8 mouse cellular contexts compared by ENCODE assay signal in genomic region chr2:155073978-155074765, GRCm38 (mm10). TPM values are rescaled to one million over a fixed set of nuclear protein-coding genes. Genes with fewer than 3 reads are reported as not detected.
DNase-seq lines count a peak whose midpoint lies in the region; ATAC-seq lines count a peak whose summit lies in the region.

Gene Ahcy, minus strand, starts transcription at chr2:155074497.

- peak within 1 kb of the TSS; percentile 90 for H3K9ac ChIP-seq in heart, embryonic 14.5 days (ENCODE audit: low read length)
- H3K9ac ChIP-seq in liver, embryonic 13.5 days: peak within 1 kb of the TSS; percentile 93
- peak within 1 kb of the TSS; percentile 91 for H3K9ac ChIP-seq in stomach, embryonic 16.5 days (ENCODE audit: low read length)

- H3K4me1 ChIP-seq in brown adipose tissue, adult 24 weeks (ENCODE audit: control insufficient read depth, insufficient read depth, insufficient read length, low read length): peaks cover 6% of the 10 kb centered on the region; the same call in 1 of the 2 replicates
- peaks cover 10 to 15% of the 10 kb centered on the region in 2 experiments; a peak in 3 of 4 replicates for H3K4me1 ChIP-seq in heart, embryonic 14.5 days (ENCODE audit: control insufficient read depth in 2 of 2, insufficient read depth in 2 of 2, low read length in 2 of 2)
- peaks cover 53% of the 10 kb centered on the region for H3K4me1 ChIP-seq in liver, embryonic 13.5 days (replicated peaks)
- H3K4me1 ChIP-seq in stomach, embryonic 16.5 days (ENCODE audit: control insufficient read depth, insufficient read depth, low read length): peaks cover 19% of the 10 kb centered on the region

- WGBS in heart, embryonic 14.5 days: under 1% methylated on average over 56 of the region's 56 CpGs
- under 1% methylated on average over 56 of the region's 56 CpGs for WGBS in liver, embryonic 13.5 days (ENCODE audit: insufficient replicate concordance)
- WGBS in stomach, embryonic 16.5 days: under 1% methylated on average over 56 of the region's 56 CpGs

- 0 out of 2 replicates have a peak within 1 kb of the TSS, but pooled peaks have one; percentile 37 for H3K27ac ChIP-seq in brown adipose tissue, adult 24 weeks (replicated peaks; ENCODE audit: low read depth, low read length)
- peak within 1 kb of the TSS; percentile 59 to 64 for H3K27ac ChIP-seq in heart, embryonic 14.5 days (replicated peaks in 1 of 2; ENCODE audit: control insufficient read depth in 1 of 2, insufficient read depth in 1 of 2, low read depth in 2 of 2, low read length in 2 of 2)
- H3K27ac ChIP-seq in liver, embryonic 13.5 days: peak within 1 kb of the TSS; percentile 87
- H3K27ac ChIP-seq in stomach, embryonic 16.5 days (ENCODE audit: low read length): peak within 1 kb of the TSS; percentile 73

- H3K4me3 ChIP-seq in brown adipose tissue, adult 24 weeks (ENCODE audit: insufficient read depth, low read depth, low read length): peak within 1 kb of the TSS; percentile 89
- peak within 1 kb of the TSS; percentile 72 to 76 for H3K4me3 ChIP-seq in heart, embryonic 14.5 days (ENCODE audit: control insufficient read depth in 1 of 2, insufficient read depth in 1 of 2, low read depth in 1 of 2, low read length in 2 of 2)
- peak within 1 kb of the TSS; percentile 81 for H3K4me3 ChIP-seq in liver, embryonic 13.5 days (replicated peaks)
- H3K4me3 ChIP-seq in stomach, embryonic 16.5 days (replicated peaks; ENCODE audit: low read length): peak within 1 kb of the TSS; percentile 80

- no peaks in the 10 kb centered on the region for H3K27me3 ChIP-seq in heart, embryonic 14.5 days (ENCODE audit: control insufficient read depth, insufficient read depth, low read length)
- H3K27me3 ChIP-seq in liver, embryonic 13.5 days: no peaks in the 10 kb centered on the region
- no peaks in the 10 kb centered on the region for H3K27me3 ChIP-seq in stomach, embryonic 16.5 days (ENCODE audit: control insufficient read depth, insufficient read depth, low read length)

- H3K9me3 ChIP-seq in heart, embryonic 14.5 days (ENCODE audit: control insufficient read depth, low read length): no peaks in the 10 kb centered on the region
- no peaks in the 10 kb centered on the region for H3K9me3 ChIP-seq in liver, embryonic 13.5 days (replicated peaks)
- H3K9me3 ChIP-seq in stomach, embryonic 16.5 days (replicated peaks; ENCODE audit: control insufficient read depth, low read length): no peaks in the 10 kb centered on the region

- peak; percentile 93 for DNase-seq in CD4-positive, CD25-positive, alpha-beta regulatory T cell, adult 2 months (ENCODE audit: low read depth, low spot score)
- peak; percentile 63 for DNase-seq in fibroblast of lung, adult 2 months (ENCODE audit: low read depth)
- peak; percentile 94 for DNase-seq in kidney, postnatal 14 days
- DNase-seq in liver, embryonic 13.5 days: peak; percentile 87
- peak; percentile 97 for DNase-seq in neural tube, embryonic 10.5 days (ENCODE audit: extremely low spot score, low spot score)

- peak; percentile 91 for ATAC-seq in heart, embryonic 14.5 days (ENCODE audit: insufficient number of reproducible peaks, insufficient read depth, low FRiP score, low read depth)
- ATAC-seq in liver, embryonic 13.5 days (ENCODE audit: low read depth): peak; percentile 92
- peak; percentile 95 for ATAC-seq in stomach, embryonic 16.5 days (ENCODE audit: insufficient read depth, low FRiP score)

- peak within 1 kb of the TSS; percentile 89 for H3K4me2 ChIP-seq in heart, embryonic 14.5 days (ENCODE audit: low read length)
- H3K4me2 ChIP-seq in liver, embryonic 13.5 days: peak within 1 kb of the TSS; percentile 90
- H3K4me2 ChIP-seq in stomach, embryonic 16.5 days (ENCODE audit: low read depth, low read length): peak within 1 kb of the TSS; percentile 77

- no peaks in the 10 kb centered on the region for H3K36me3 ChIP-seq in heart, embryonic 14.5 days (ENCODE audit: control insufficient read depth, insufficient read depth, low read length)
- peaks cover 3% of the 10 kb centered on the region; the same call in 1 of the 2 replicates for H3K36me3 ChIP-seq in liver, embryonic 13.5 days
- H3K36me3 ChIP-seq in stomach, embryonic 16.5 days (ENCODE audit: control insufficient read depth, insufficient read depth, low read length): no peaks in the 10 kb centered on the region

RNA-seq across cellular contexts. Expression of gene Ahcy, which starts in this region (rescaled TPM):
- polyA plus RNA-seq in brown adipose tissue, adult 24 weeks (2012; ENCODE audit: insufficient read depth, insufficient read length, missing spikeins): 9.7 and 13.2 TPM in 2 replicates
- 46.0 and 46.7 TPM in 2 replicates for polyA plus RNA-seq in heart, embryonic 14.5 days (2014; fragmentation: Nextera tagmentation; extraction: Ambion mirVana)
- 63.1 and 65.3 TPM in 2 replicates for polyA plus RNA-seq in liver, embryonic 13.5 days (2015; fragmentation: Nextera tagmentation; extraction: Ambion mirVana)
- 52.4 and 56.2 TPM in 2 replicates for polyA plus RNA-seq in stomach, embryonic 16.5 days (2015; fragmentation: Nextera tagmentation; extraction: Ambion mirVana)

Comparison
In these comparisons a context has a peak if more than half of its experiments do, and no peak if none do; other contexts are left out.
1. Peak in every context shown above with its lines: DNase-seq, ATAC-seq, H3K4me3 ChIP-seq and H3K27ac ChIP-seq.
2. H3K27ac ChIP-seq: peak in every context shown above with its lines; median percentile 87 in liver, embryonic 13.5 days; 73 in stomach, embryonic 16.5 days; 62 in heart, embryonic 14.5 days; 37 in brown adipose tissue, adult 24 weeks.